Mouse (Mus musculus): ENCODE measurements at regions not wholly inside any gene's neighbourhood (a gene's known extent, or its start where the extent isn't known, plus 50 kb on each side); places are given as distances from the start of the nearest gene placed in this dataset.

- no peak for TF ChIP-seq CTCF (conservative IDR thresholded peaks at IDR 0.05; ENCODE audit: insufficient read depth, insufficient read length, low read depth, low read length)
- no peak for TF ChIP-seq POLR2A (IDR thresholded peaks at IDR 0.05; ENCODE audit: low read depth, low read length)
These were observed 103.4 kb upstream of the Kazn start for GRCm38 (mm10) chr4:142342482-142343206.
